Mouse (Mus musculus) spleen, adult 2 months (tissue): ENCODE data around the gene Gm17655. TPM values are rescaled to one million over a fixed set of nuclear protein-coding genes. Genes with fewer than 3 reads are reported as not detected.
"Not testable (repeated sequence)": the region's sequence is repeated elsewhere in the genome, so short reads cannot be mapped to it uniquely, and the experiment has no call there.

Experiments
- DNase-seq, 2 experiments: peaks; one replicate each; pipeline versions ENCODE4 v3.0.0 to v3.0.0-alpha.2; 2012 to 2021; ENCODE audit warnings: low spot score in 2 of 2, low read depth in 1 of 2
- H3K27ac ChIP-seq: fragments of 200-500 bp; 2 replicates; pipeline ENCODE4 v1.5.1; 2012; ENCODE audit warnings: low read length, inconsistent platforms; ENCODE audit not compliant: insufficient read depth
- H3K27me3 ChIP-seq: fragments of 200-500 bp; 2 replicates; pipeline ENCODE4 v1.6.1; 2012; ENCODE audit warnings: mild to moderate bottlenecking, moderate library complexity, low read length, inconsistent platforms; ENCODE audit not compliant: control insufficient read depth, insufficient read depth
- H3K36me3 ChIP-seq: fragments of 200-500 bp; 2 replicates; pipeline ENCODE4 v1.6.1; 2012; ENCODE audit warnings: mild to moderate bottlenecking, low read length, inconsistent platforms; ENCODE audit not compliant: control insufficient read depth, insufficient read depth
- H3K4me1 ChIP-seq: fragments of 200-500 bp; 2 replicates; pipeline ENCODE4 v1.6.1; 2011; ENCODE audit warnings: inconsistent platforms; ENCODE audit not compliant: control insufficient read depth, insufficient read depth, insufficient read length
- H3K4me3 ChIP-seq: fragments of 200-500 bp; 2 replicates; pipeline ENCODE4 v1.5.1; 2011; ENCODE audit warnings: mild to moderate bottlenecking, inconsistent platforms; ENCODE audit not compliant: insufficient read depth, insufficient read length; ENCODE audit errors: extremely low read depth
- CTCF ChIP-seq: fragments of 200-500 bp; IDR thresholded peaks from 2 replicates; pipeline ENCODE4 v1.5.1; 2011; ENCODE audit warnings: mild to moderate bottlenecking, inconsistent platforms; ENCODE audit not compliant: insufficient read depth, insufficient read length, insufficient replicate concordance; ENCODE audit errors: extremely low read depth
- POLR2A ChIP-seq: fragments of 200-500 bp; IDR thresholded peaks from 2 replicates; pipeline ENCODE4 v1.6.1; 2011; ENCODE audit warnings: low read depth, low read length, inconsistent platforms
- WGBS: fragments of 180-500 bp; shearing (Covaris S2); methylation state at CpG from one replicate; pipeline ENCODE4 v1.1.7; 2018; 5-methylcytosine and 5-hydroxymethylcytosine counted together
- polyA plus RNA-seq: library from polyadenylated mRNA; depleted of rRNA; stranded (reverse); fragments of >200 nt; gene quantifications from 2 replicates; pipeline ENCODE4 v1.2.3, GENCODE M21; 2012; rRNA removed

The Gm17655 gene
- polyA plus RNA-seq, 1 experiment: 0.41 TPM

DNA sequence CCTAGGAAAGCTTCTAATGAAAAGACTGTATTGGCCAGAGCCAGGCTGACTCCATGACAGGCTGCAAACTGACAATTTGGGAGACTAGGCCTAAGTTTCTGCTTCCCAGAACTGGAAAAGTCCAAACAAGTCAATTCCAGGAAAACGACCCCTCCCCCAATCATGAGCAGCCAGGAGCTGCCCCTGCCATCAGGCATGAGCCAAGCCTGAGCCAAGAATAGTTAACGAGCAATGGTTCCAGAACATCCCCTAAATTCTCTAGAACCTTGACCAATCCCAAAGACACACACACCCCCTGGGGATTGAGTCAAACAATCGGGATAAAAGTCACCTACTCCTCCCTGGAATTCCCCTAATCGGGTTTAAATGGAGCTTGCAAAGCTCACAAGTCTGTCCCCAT, 10.6 kb upstream of the Gm17655 start:
- Histone ChIP-seq H3K36me3 (no peaks in the 10 kb centered on the region), H3K4me3 (no peak overlapping the region), H3K4me1 (no peaks in the 10 kb centered on the region), H3K27me3 (no peaks in the 10 kb centered on the region), H3K27ac (no peak overlapping the region)
- no peak for DNase-seq
- TF ChIP-seq CTCF: no peak
- TF ChIP-seq POLR2A: no peak
- 87% methylated on average over 4 of the region's 4 CpGs for WGBS

DNA sequence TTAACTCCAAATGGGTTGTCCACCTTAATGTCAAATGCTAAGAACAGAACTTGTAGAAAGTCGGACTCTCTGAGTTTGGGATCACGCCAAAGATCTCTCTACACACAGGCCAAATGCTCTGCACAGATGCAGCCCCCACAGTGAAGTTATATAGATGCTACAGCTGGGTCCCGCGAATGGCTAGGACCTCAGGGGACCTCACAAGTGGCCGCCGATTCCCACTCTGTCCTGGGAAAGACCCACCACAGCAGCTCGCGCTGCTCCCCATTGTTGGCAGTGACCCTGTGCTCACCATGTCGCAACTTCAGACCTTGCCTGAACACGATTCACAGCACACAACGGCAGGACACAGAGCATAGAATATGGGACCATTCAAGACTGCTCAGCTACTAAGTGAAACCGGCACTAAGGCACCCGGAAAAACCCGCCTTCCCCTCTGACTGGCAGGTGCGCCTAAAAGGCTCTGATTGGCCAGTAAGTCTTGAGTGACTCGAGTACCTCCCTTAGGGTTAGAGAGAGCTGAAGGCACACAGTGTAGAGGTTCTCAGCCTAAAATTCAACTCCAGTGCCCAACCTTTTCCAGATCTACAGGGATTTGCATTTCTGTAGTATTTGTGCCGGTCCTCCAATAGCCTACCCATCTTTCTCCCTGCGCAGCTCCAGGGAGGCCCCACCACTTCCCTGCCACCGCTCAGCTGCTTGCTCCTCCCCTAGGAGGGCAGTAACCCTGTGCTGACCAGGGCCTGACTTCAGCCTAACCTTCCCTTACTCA, 14.5 kb downstream of the Gm17655 start:
- TF ChIP-seq POLR2A: peak; percentile 58; the same call in 1 of the 2 replicates
- no peak for TF ChIP-seq CTCF
- WGBS: 2% methylated on average over 19 of the region's 19 CpGs
- H3K27me3 ChIP-seq: no peaks in the 10 kb centered on the region
- H3K4me3 ChIP-seq: peak overlapping the region; percentile 84
- H3K36me3 ChIP-seq: no peaks in the 10 kb centered on the region
- DNase-seq: peak; percentile 69 to 85
- H3K27ac ChIP-seq: peak overlapping the region; percentile 84
- no peaks in the 10 kb centered on the region for H3K4me1 ChIP-seq

DNA sequence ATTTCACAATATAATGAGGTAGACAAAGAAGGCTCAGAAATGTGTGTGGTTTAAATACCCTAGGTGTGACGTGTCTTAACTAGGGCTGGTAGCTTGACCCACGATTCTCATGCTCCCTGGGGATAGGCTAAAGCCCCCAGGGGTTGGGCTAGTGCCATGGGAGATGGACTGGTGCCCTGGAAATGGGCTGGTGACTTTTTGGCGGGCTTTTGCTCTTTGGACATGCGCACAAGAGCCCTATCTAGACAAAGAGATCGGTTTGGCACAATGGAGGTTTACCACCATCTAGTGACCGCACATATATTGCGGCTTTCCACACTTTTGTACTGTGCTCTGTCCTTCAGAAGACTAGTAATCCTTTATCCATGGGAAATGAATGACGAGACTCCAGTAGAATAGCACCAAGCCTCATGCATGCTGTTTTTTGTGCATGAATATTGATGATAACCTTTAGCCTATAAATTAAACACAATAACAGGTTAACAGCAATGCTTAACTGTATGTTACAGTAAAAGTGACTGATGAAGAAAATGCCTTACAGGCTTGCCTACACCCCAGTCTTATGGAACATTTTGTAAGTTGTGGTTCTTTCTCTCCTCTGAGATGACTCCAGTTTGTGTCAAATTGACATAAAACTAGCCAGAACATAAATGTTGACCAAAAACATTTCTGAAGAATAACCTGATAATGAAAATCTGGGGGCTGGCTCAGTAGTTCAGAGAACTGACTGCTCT, 48.5 kb downstream of the Gm17655 start:
- not testable (repeated sequence) for H3K36me3 ChIP-seq, H3K27ac ChIP-seq, H3K27me3 ChIP-seq, H3K4me1 ChIP-seq, H3K4me3 ChIP-seq
- 37% methylated on average over 8 of the region's 8 CpGs for WGBS
- DNase-seq: peak in 1 of 2 experiments; percentile 14
- peak; percentile 13; the same call in 1 of the 2 replicates for TF ChIP-seq CTCF

DNA sequence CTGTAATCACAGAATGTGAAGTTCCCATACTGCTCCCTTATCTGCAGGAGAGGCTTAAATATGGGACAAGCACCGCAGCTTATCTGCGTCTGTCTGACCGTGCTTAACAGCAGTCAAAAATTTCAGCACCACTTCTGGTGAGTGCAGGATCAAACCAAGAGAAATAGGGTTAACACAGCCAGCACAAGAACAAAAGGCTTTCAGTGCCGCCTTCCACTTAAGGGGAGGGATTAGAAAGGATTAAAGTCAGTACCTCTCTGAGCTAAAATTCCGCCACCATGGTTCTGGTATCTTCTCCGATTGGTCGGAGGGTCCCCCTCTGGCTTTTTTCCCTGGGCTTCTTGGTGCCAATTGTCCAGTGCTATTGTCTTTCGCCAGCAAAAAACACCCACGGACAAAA, 49.0 kb downstream of the Gm17655 start:
- no peak for TF ChIP-seq CTCF
- TF ChIP-seq POLR2A: no peak
- Histone ChIP-seq H3K4me3 (no peak overlapping the region), H3K27ac (no peak overlapping the region), H3K36me3 (no peaks in the 10 kb centered on the region), H3K4me1 (no peaks in the 10 kb centered on the region), H3K27me3 (no peaks in the 10 kb centered on the region)
- 67% methylated on average over 9 of the region's 9 CpGs for WGBS
- DNase-seq: no peak

DNA sequence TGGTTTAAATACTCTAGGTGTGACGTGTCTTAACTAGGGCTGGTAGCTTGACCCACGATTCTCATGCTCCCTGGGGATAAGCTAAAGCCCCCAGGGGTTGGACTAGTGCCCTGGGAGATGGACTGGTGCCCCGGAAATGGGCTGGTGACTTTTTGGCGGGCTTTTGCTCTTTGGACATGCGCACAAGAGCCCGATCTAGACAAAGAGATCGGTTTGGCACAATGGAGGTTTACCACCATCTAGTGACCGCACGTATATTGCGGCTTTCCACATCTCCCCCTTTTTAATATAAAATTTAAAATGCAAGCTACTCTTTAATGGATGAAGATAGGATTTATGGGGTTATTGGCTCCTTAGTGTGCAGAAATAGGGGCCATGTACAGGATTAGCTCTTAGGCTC, 56.5 kb downstream of the Gm17655 start:
- H3K27ac ChIP-seq, H3K4me1 ChIP-seq, H3K36me3 ChIP-seq, H3K4me3 ChIP-seq, DNase-seq, H3K27me3 ChIP-seq: not testable (repeated sequence)
- 80% methylated on average over 10 of the region's 10 CpGs for WGBS

Other genes with a start within 250 kb of the Gm17655 start
- gene Gm15446, start 149.1 kb downstream of the Gm17655 start, polyA plus RNA-seq: 1.3 and 1.5 TPM in 2 replicates
- 1.2 and 2.6 TPM in 2 replicates for gene Zfp932, start 76.0 kb downstream of the Gm17655 start, polyA plus RNA-seq
- gene Gm35315, start 21.9 kb upstream of the Gm17655 start, polyA plus RNA-seq: 0.04 and 0.11 TPM in 2 replicates
- gene Plcxd1, start 27.5 kb upstream of the Gm17655 start, polyA plus RNA-seq: 0.67 and 1.2 TPM in 2 replicates
- 156 and 207 TPM in 2 replicates for gene Gtpbp6, start 35.7 kb upstream of the Gm17655 start, polyA plus RNA-seq
- 0.32 and 0.46 TPM in 2 replicates for gene Zfp605, start 37.6 kb upstream of the Gm17655 start, polyA plus RNA-seq
- gene Chfr, start 63.3 kb upstream of the Gm17655 start, polyA plus RNA-seq: 59.3 and 68.9 TPM in 2 replicates
- gene Golga3, start 104.2 kb upstream of the Gm17655 start, polyA plus RNA-seq: 5.3 and 5.8 TPM in 2 replicates
- gene Ankle2, start 158.5 kb upstream of the Gm17655 start, polyA plus RNA-seq: 10.0 and 12.0 TPM in 2 replicates
- 14.9 and 15.8 TPM in 2 replicates for gene Pgam5, start 197.4 kb upstream of the Gm17655 start, polyA plus RNA-seq
- gene Pxmp2, start 213.7 kb upstream of the Gm17655 start, polyA plus RNA-seq: 2.0 and 2.6 TPM in 2 replicates
- gene Pole, start 213.8 kb upstream of the Gm17655 start, polyA plus RNA-seq: 5.6 and 7.0 TPM in 2 replicates